Mouse (Mus musculus) adrenal gland, adult 2 months (tissue): ENCODE measurements around the gene 1110057P08Rik. TPM values are rescaled to one million over a fixed set of nuclear protein-coding genes. Genes with fewer than 3 reads are reported as not detected.
"Not testable (repeated sequence)": the region's sequence is repeated elsewhere in the genome, so short reads cannot be mapped to it uniquely, and the experiment has no call there.

Experiments
- DNase-seq: peaks from one replicate; pipeline ENCODE4 v3.0.0; 2021
- long read RNA-seq: library from polyadenylated mRNA; stranded (forward); transcript quantifications from one replicate; pipeline ENCODE4 v2.0.0, GENCODE M21; 2021
- polyA plus RNA-seq: library from polyadenylated mRNA; depleted of rRNA; stranded (reverse); fragments of >200 nt; gene quantifications from 2 replicates; pipeline ENCODE4 v1.2.3, GENCODE M21; 2012; rRNA removed
- total RNA-seq, 2 experiments: library from RNA; stranded (reverse); gene quantifications; 2 replicates each; pipeline ENCODE4 v1.2.3; 2021

Gene 1110057P08Rik
- not detected for total RNA-seq
- not detected in 2 replicates for polyA plus RNA-seq
- long read RNA-seq, result 0 reads

DNA sequence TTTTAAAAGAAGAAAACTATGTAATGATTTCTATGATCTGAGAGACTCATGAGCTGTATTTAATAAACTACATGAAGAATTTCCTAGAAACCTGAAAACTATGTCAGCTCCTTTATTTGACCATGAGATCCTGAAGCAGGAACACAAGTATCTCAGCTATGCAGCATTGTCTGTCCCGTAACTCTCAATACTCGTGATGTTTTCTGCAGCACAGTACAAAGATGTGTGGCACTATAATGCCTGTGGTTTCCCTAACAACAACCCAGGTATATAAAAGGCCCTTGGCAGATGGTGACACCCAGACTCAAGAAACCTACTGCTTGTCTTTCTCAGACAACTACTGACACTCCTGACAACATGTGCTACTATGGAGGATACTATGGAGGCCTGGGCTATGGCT is at the start of gene 1110057P08Rik:
TSS of gene 1110057P08Rik (plus strand) at position 301 of the 400 bp plus-strand sequence.
- DNase-seq, result no peak

GRCm38 (mm10) chr16:89140551-89140950 is 34.0 kb upstream of the 1110057P08Rik start, which contains the start of gene Gm6358:
Gm6358 (plus strand) TSS chr16:89140851.
- no peak for DNase-seq

- no peak for DNase-seq
Measured at GRCm38 (mm10) chr16:89150786-89151185, 23.7 kb upstream of the 1110057P08Rik start, which contains the start of gene Gm10061. Gm10061 (plus strand) TSS chr16:89151086.

GRCm38 (mm10) chr16:89157652-89158051 is 16.9 kb upstream of the 1110057P08Rik start, which contains the start of gene Gm9789:
Gm9789 (plus strand) TSS chr16:89157952.
- no peak for DNase-seq

DNA sequence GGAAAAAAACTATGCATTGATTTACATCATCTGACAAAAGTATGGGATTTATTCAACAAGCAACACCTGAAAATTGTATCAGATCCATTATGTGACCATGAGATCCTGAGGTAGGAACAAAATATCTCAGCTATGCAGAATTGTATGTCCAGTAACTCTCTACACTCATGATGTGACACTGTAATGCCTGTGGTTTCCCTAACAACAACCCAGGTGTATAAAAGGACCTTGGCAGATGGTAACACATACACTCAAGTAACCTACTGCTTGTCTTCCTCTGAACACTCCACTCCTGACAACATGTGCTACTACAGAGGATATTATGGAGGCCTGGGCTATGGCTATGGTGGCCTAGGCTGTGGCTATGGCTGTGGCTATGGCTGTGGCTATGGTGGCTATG is 5.3 kb upstream of the 1110057P08Rik start, which contains the start of gene Gm7735:
TSS of gene Gm7735 (plus strand) at position 301 of the 400 bp plus-strand sequence.
- DNase-seq, result not testable (repeated sequence)

DNA sequence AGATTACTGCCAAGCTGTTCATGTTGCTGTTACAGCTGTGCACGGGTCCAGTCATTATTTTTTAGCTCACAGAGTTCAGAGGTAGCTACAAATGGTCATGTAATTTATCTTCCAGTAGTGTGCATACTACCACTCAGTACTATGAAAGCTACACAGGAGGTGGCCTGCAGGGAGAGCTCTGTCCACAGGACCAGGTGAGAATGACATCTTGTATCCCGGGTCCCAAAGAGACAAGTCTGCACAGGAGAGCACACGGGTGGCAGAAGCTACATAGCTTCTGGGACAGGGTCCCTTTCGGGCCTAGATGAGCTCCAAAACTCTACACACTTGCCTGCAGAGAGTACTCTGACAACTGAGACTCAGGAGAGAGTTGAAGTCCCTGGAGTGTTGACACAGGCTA is 14.1 kb downstream of the 1110057P08Rik start:
- DNase-seq, result no peak

DNA sequence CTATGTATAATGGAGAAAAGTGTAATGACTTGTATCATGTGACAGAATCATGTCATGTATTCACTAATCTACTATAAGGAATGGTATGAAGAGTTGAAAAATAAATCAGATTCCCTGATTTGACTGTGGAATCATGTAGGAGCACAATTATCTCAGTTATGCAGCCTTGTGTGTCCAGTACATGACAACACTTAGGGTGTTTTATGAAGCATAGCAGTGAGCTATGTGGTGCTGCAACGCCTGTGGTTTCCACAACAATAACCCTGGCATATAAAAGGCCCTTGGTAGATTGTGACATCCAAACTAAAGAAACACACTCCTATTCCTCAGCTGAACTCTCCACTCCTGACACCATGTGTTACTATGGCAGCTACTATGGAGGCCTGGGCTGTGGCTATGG is 31.0 kb downstream of the 1110057P08Rik start, which contains the start of gene Krtap20-2:
TSS of gene Krtap20-2 (plus strand) at position 301 of the 400 bp plus-strand sequence.
- DNase-seq, result no peak

Other genes with a start within 250 kb of the 1110057P08Rik start
- gene Krtap19-9b, start 242.5 kb upstream of the 1110057P08Rik start, total RNA-seq, result not detected
- gene Krtap19-9b, start 242.5 kb upstream of the 1110057P08Rik start, polyA plus RNA-seq, result not detected in 2 replicates
- not detected for gene Krtap16-3, start 211.9 kb upstream of the 1110057P08Rik start, total RNA-seq
- not detected in 2 replicates for gene Krtap16-3, start 211.9 kb upstream of the 1110057P08Rik start, polyA plus RNA-seq
- gene Krtap22-2, start 164.0 kb upstream of the 1110057P08Rik start, total RNA-seq, result not detected
- gene Krtap22-2, start 164.0 kb upstream of the 1110057P08Rik start, polyA plus RNA-seq, result not detected in 2 replicates
- not detected for gene Gm10229, start 159.5 kb upstream of the 1110057P08Rik start, total RNA-seq
- not detected in 2 replicates for gene Gm10229, start 159.5 kb upstream of the 1110057P08Rik start, polyA plus RNA-seq
- gene Krtap6-1, start 143.0 kb upstream of the 1110057P08Rik start, total RNA-seq, result not detected
- gene Krtap6-1, start 143.0 kb upstream of the 1110057P08Rik start, polyA plus RNA-seq, result not detected in 2 replicates
- not detected for gene Gm10228, start 133.3 kb upstream of the 1110057P08Rik start, total RNA-seq
- gene Gm10228, start 133.3 kb upstream of the 1110057P08Rik start, polyA plus RNA-seq, result not detected in 2 replicates
- gene Krtap6-5, start 126.9 kb upstream of the 1110057P08Rik start, total RNA-seq, result not detected
- gene Krtap6-5, start 126.9 kb upstream of the 1110057P08Rik start, polyA plus RNA-seq, result not detected in 2 replicates
- gene 1110025L11Rik, start 110.7 kb upstream of the 1110057P08Rik start, total RNA-seq, result not detected
- not detected in 2 replicates for gene 1110025L11Rik, start 110.7 kb upstream of the 1110057P08Rik start, polyA plus RNA-seq
- not detected for gene Krtap6-3, start 90.7 kb upstream of the 1110057P08Rik start, total RNA-seq
- not detected in 2 replicates for gene Krtap6-3, start 90.7 kb upstream of the 1110057P08Rik start, polyA plus RNA-seq
- gene Gm6358, start 33.9 kb upstream of the 1110057P08Rik start, total RNA-seq, result not detected
- gene Gm6358, start 33.9 kb upstream of the 1110057P08Rik start, polyA plus RNA-seq, result not detected in 2 replicates
- gene Gm10061, start 23.6 kb upstream of the 1110057P08Rik start, total RNA-seq, result not detected
- not detected in 2 replicates for gene Gm10061, start 23.6 kb upstream of the 1110057P08Rik start, polyA plus RNA-seq
- not detected for gene Gm9789, start 16.8 kb upstream of the 1110057P08Rik start, total RNA-seq
- gene Gm9789, start 16.8 kb upstream of the 1110057P08Rik start, polyA plus RNA-seq, result not detected in 2 replicates
- not detected for gene Gm7735, start 5.2 kb upstream of the 1110057P08Rik start, total RNA-seq
- not detected in 2 replicates for gene Gm7735, start 5.2 kb upstream of the 1110057P08Rik start, polyA plus RNA-seq
- gene Krtap20-2, start 31.1 kb downstream of the 1110057P08Rik start, total RNA-seq, result not detected
- gene Krtap20-2, start 31.1 kb downstream of the 1110057P08Rik start, polyA plus RNA-seq, result not detected in 2 replicates
- gene Krtap21-1, start 229.1 kb downstream of the 1110057P08Rik start, total RNA-seq, result not detected
- gene Krtap21-1, start 229.1 kb downstream of the 1110057P08Rik start, polyA plus RNA-seq, result not detected in 2 replicates
- not detected for gene Krtap6-2, start 245.4 kb downstream of the 1110057P08Rik start, total RNA-seq
- gene Krtap6-2, start 245.4 kb downstream of the 1110057P08Rik start, polyA plus RNA-seq, result not detected in 2 replicates